ENCODE assay signal across 11 mouse cellular contexts in genomic region chr5:25115997-25116396, GRCm38 (mm10). TPM values are rescaled to one million over a fixed set of nuclear protein-coding genes. Genes with fewer than 3 reads are reported as not detected.
A peak's percentile ranks its signal among the peaks of the same experiment; 100 is the strongest.
DNase-seq lines count a peak whose midpoint lies in the region; ATAC-seq and TF ChIP-seq lines count a peak whose summit lies in the region.
"Had no signal": no experiment of that assay in that cellular context is flagged by ENCODE, and none has a peak within 500 bp of the region (broad histone marks: within the 10 kb centered on the region; RNA-seq: fewer than 3 reads in every experiment).

No protein-coding gene starts in this region.

- 86% methylated on average over 5 of the region's 5 CpGs for WGBS in neural tube, embryonic 15.5 days
- 54% methylated on average over 5 of the region's 5 CpGs for WGBS in lung, adult 2 months

- no peak overlapping the region for H3K27ac ChIP-seq in neural tube, embryonic 15.5 days (replicated peaks)
- H3K27ac ChIP-seq: stomach, embryonic 15.5 days had no signal

- intact Hi-C loops in left cerebral cortex, postnatal 25 days (cut with DNase I): loop anchor here (1.0 to 2.0 kb wide), 3 partner anchors 31 to 45 kb away; no protein-coding TSS in a partner anchor

- H3K4me3 ChIP-seq in neural tube, embryonic 15.5 days (replicated peaks): no peak overlapping the region
- no peak overlapping the region for H3K4me3 ChIP-seq in lung, adult 2 months (replicated peaks; ENCODE audit: extremely low read depth, low read depth, low read length)
- H3K4me3 ChIP-seq: stomach, embryonic 15.5 days had no signal

- H3K36me3 ChIP-seq in neural tube, embryonic 15.5 days: no peaks in the 10 kb centered on the region
- H3K36me3 ChIP-seq: stomach, embryonic 15.5 days had no signal

- DNase-seq in thymus, postnatal 14 days: peak; percentile 2
- DNase-seq in thymus, postnatal 4 days: no peak
- DNase-seq in layer of hippocampus, adult 18-20 months (ENCODE audit: low spot score in 2 of 2): peak; percentile 82 to 91
- DNase-seq in left cerebral cortex, postnatal 25 days (ENCODE audit: low spot score in 2 of 2): peak; percentile 70 to 98
- DNase-seq in cerebellum, adult 8-10 months: no peak
- DNase-seq in lung, adult 2 months: no peak
- DNase-seq: lung, postnatal 10 days had no signal

- no peak for ATAC-seq in neural tube, embryonic 15.5 days (ENCODE audit: low FRiP score)
- ATAC-seq: forebrain, embryonic 16.5 days; inflammation-experienced regulatory T-cells, adult 6 months had no signal

- no peaks in the 10 kb centered on the region for H3K4me1 ChIP-seq in neural tube, embryonic 15.5 days
- H3K4me1 ChIP-seq in lung, adult 2 months (ENCODE audit: control insufficient read depth, insufficient read depth, low read length): no peaks in the 10 kb centered on the region
- H3K4me1 ChIP-seq: stomach, embryonic 15.5 days had no signal

- H3K9ac ChIP-seq in neural tube, embryonic 15.5 days (replicated peaks): no peak overlapping the region
- H3K9ac ChIP-seq: stomach, embryonic 15.5 days had no signal

- no peaks in the 10 kb centered on the region for H3K9me3 ChIP-seq in neural tube, embryonic 15.5 days (replicated peaks)
- H3K9me3 ChIP-seq: stomach, embryonic 15.5 days had no signal

- no peak for TF ChIP-seq CTCF in lung, adult 2 months (IDR thresholded peaks at IDR 0.05; ENCODE audit: insufficient read depth, low read length)

- H3K4me2 ChIP-seq in neural tube, embryonic 15.5 days: no peak overlapping the region
- H3K4me2 ChIP-seq: stomach, embryonic 15.5 days had no signal

- TF ChIP-seq POLR2A in lung, adult 2 months (IDR thresholded peaks at IDR 0.05; ENCODE audit: borderline replicate concordance, extremely low read depth, low read depth, low read length): no peak

- no peaks in the 10 kb centered on the region for H3K27me3 ChIP-seq in neural tube, embryonic 15.5 days (replicated peaks)
- H3K27me3 ChIP-seq: stomach, embryonic 15.5 days had no signal

RNA-seq across cellular contexts. Expression of gene Prkag2, which starts 15.6 kb away (rescaled TPM):
- 100 to 1,000 TPM; 167 to 174 TPM for total RNA-seq in layer of hippocampus, adult 18-20 months (2021)
- total RNA-seq in left cerebral cortex, postnatal 25 days (2021): 100 to 1,000 TPM; 102 to 108 TPM
- 88.4 and 90.9 TPM in 2 replicates for polyA plus RNA-seq in neural tube, embryonic 15.5 days (2015; fragmentation: Nextera tagmentation; extraction: Ambion mirVana)
- 10.9 and 18.0 TPM in 2 replicates for polyA plus RNA-seq in lung, adult 2 months (2012; rRNA removed)

Comparison
In these comparisons a context has a peak if more than half of its experiments do, and no peak if none do; other contexts are left out.
1. DNase-seq: peak in thymus, postnatal 14 days (single experiment), layer of hippocampus, adult 18-20 months (2 of 2) and left cerebral cortex, postnatal 25 days (2 of 2); none in thymus, postnatal 4 days (single experiment), cerebellum, adult 8-10 months (single experiment) and lung, adult 2 months (single experiment).